Mouse (Mus musculus) embryonic facial prominence, embryonic 12.5 days (tissue): Measurements from ENCODE around the gene Fam104a. TPM values are rescaled to one million over a fixed set of nuclear protein-coding genes. Genes with fewer than 3 reads are reported as not detected.
"Not testable (repeated sequence)": the region's sequence is repeated elsewhere in the genome, so short reads cannot be mapped to it uniquely, and the experiment has no call there.

Source experiments
- ATAC-seq: fragments of 200-750 bp; cut with Nextera tagmentation; 2 replicates; pipeline ENCODE4 v1.8.0; 2017; ENCODE audit not compliant: insufficient number of reproducible peaks, insufficient read depth, low FRiP score, low TSS enrichment
- H3K27ac ChIP-seq: fragments of 300-500 bp; sonication (generic); 2 replicates; pipeline ENCODE4 v1.5.1; 2016; ENCODE audit warnings: mild to moderate bottlenecking
- H3K27me3 ChIP-seq: fragments of 300-500 bp; sonication (generic); 2 replicates; pipeline ENCODE4 v1.6.1; 2016; ENCODE audit warnings: mild to moderate bottlenecking, moderate library complexity
- H3K36me3 ChIP-seq: fragments of 300-500 bp; sonication (generic); 2 replicates; pipeline ENCODE4 v1.6.1; 2016; ENCODE audit warnings: mild to moderate bottlenecking
- H3K4me1 ChIP-seq: fragments of 300-500 bp; sonication (generic); 2 replicates; pipeline ENCODE4 v1.6.1; 2016
- H3K4me2 ChIP-seq: fragments of 300-500 bp; sonication (generic); replicated peaks from 2 replicates; pipeline ENCODE4 v1.6.1; 2016; ENCODE audit warnings: mild to moderate bottlenecking, moderate library complexity
- H3K4me3 ChIP-seq: fragments of 300-500 bp; sonication (generic); 2 replicates; pipeline ENCODE4 v1.5.1; 2016; ENCODE audit warnings: mild to moderate bottlenecking
- H3K9ac ChIP-seq: fragments of 300-500 bp; sonication (generic); 2 replicates; pipeline ENCODE4 v1.6.1; 2016; ENCODE audit warnings: mild to moderate bottlenecking, moderate library complexity
- H3K9me3 ChIP-seq: fragments of 300-500 bp; sonication (generic); 2 replicates; pipeline ENCODE4 v1.6.1; 2016; ENCODE audit warnings: mild to moderate bottlenecking, moderate library complexity
- WGBS: fragments of 180-500 bp; shearing (Covaris S2); methylation state at CpG from one replicate; pipeline ENCODE4 v1.1.7; 2016; 5-methylcytosine and 5-hydroxymethylcytosine counted together
- polyA plus RNA-seq: library from polyadenylated mRNA; unstranded; fragments of >200 nt; fragmentation: Nextera tagmentation; extraction: Ambion mirVana; gene quantifications from 2 replicates; pipeline ENCODE4 v1.2.1, GENCODE M21; 2016

Gene Fam104a
- polyA plus RNA-seq, 1 experiment from 2014 or later, result 52.6 TPM

- not testable (repeated sequence) for H3K9me3 ChIP-seq, ATAC-seq, H3K4me2 ChIP-seq, H3K4me3 ChIP-seq, H3K9ac ChIP-seq, H3K4me1 ChIP-seq, H3K27me3 ChIP-seq, H3K27ac ChIP-seq
- peaks cover 90% of the 10 kb centered on the region for H3K36me3 ChIP-seq
- 95% methylated on average over 3 of the region's 3 CpGs for WGBS
These were observed 23.7 kb downstream of the Fam104a start for GRCm38 (mm10) chr11:113660213-113660612.

DNA sequence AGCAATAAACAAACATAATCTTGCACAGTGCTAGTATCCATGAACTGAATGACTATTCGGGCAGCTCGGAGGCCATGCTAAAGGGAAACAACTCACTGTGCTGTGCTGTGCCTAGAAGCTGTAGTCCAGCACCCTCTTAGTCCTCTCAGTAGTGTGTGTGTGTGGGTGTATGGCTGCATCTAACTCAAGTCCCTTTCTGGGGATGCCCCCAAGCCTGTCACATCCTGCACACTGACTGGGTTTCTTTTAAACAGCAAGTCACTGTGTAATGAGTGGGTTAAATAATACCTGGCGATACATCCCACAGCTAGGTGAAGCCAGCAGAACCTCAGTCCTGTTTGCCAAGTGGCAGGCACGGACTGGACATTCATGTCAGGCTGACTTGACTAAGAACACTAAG, 25.2 kb downstream of the Fam104a start:
- no peak for ATAC-seq

GRCm38 (mm10) chr11:113658319-113658718, 25.6 kb downstream of the Fam104a start:
- no peak overlapping the region for H3K27ac ChIP-seq

More for the DNA sequence above, 25.2 kb downstream of the Fam104a start:
- Histone ChIP-seq H3K27ac (no peak overlapping the region), H3K9ac (no peak overlapping the region), H3K4me2 (no peak overlapping the region), H3K36me3 (peaks cover 98% of the 10 kb centered on the region), H3K9me3 (no peaks in the 10 kb centered on the region), H3K4me3 (no peak overlapping the region), H3K27me3 (no peaks in the 10 kb centered on the region), H3K4me1 (peaks cover 12% of the 10 kb centered on the region; the same call in 1 of the 2 replicates)
- 89% methylated on average over 4 of the region's 4 CpGs for WGBS

GRCm38 (mm10) chr11:113657221-113657620, 26.7 kb downstream of the Fam104a start:
- H3K4me2 ChIP-seq, result no peak overlapping the region
- H3K4me1 ChIP-seq, result peaks cover 13% of the 10 kb centered on the region; the same call in 1 of the 2 replicates
- no peak overlapping the region for H3K27ac ChIP-seq
- no peak for ATAC-seq
- no peaks in the 10 kb centered on the region for H3K9me3 ChIP-seq
- no peak overlapping the region for H3K9ac ChIP-seq
- WGBS, result 57% methylated on average over 4 of the region's 4 CpGs
- peaks cover 99% of the 10 kb centered on the region for H3K36me3 ChIP-seq
- no peak overlapping the region for H3K4me3 ChIP-seq
- H3K27me3 ChIP-seq, result no peaks in the 10 kb centered on the region

More at GRCm38 (mm10) chr11:113658319-113658718, 25.6 kb downstream of the Fam104a start:
- Histone ChIP-seq H3K4me3 (no peak overlapping the region), H3K36me3 (peaks cover 98% of the 10 kb centered on the region), H3K4me2 (no peak overlapping the region), H3K9me3 (no peaks in the 10 kb centered on the region), H3K9ac (no peak overlapping the region), H3K27me3 (no peaks in the 10 kb centered on the region), H3K4me1 (peaks cover 13% of the 10 kb centered on the region; the same call in 1 of the 2 replicates)
- no peak for ATAC-seq
- WGBS, result 88% methylated on average over 8 of the region's 8 CpGs

GRCm38 (mm10) chr11:113656511-113656932, 27.4 kb downstream of the Fam104a start:
- Histone ChIP-seq H3K9me3 (no peaks in the 10 kb centered on the region), H3K9ac (no peak overlapping the region), H3K36me3 (peaks cover 99% of the 10 kb centered on the region), H3K4me2 (no peak overlapping the region), H3K27ac (no peak overlapping the region), H3K27me3 (no peaks in the 10 kb centered on the region), H3K4me1 (peaks cover 15% of the 10 kb centered on the region; the same call in 1 of the 2 replicates), H3K4me3 (no peak overlapping the region)
- 93% methylated on average over 8 of the region's 8 CpGs for WGBS
- no peak for ATAC-seq

DNA sequence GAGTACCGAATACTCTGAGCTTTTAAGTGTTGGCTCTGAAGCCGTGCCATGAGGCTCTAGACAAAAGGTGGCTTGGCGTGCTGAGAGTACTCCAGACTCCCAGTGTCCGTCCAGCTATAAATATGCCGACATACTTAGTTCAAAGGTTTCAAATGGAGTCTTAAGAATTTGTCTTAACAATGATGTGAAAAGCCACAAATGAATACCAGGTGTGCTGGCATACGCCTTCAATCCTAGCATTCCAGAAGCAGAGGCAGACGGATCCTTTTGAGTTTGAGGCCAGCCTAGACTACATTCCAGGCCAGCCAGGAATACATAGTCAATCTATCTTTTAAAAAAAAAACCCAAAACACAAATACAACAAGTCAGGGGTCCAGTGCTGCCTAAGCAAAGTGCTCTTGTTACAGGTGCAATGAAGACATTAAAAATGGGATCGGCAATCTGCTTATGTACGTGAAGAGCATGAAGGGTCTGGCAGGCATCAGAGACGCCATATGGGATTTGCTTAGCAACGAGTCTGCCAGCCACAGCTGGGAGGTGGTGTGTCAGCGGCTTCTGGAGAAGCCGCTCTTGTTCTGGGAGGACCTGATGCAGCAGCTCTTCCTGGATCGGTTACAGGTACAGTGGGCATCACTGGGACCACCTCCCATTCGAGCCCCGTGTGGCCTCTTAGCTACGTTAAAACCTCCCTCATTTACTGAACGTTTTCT, 29.2 kb downstream of the Fam104a start:
- H3K4me1 ChIP-seq, result peaks cover 21% of the 10 kb centered on the region; the same call in 1 of the 2 replicates
- WGBS, result 46% methylated on average over 18 of the region's 18 CpGs

DNA sequence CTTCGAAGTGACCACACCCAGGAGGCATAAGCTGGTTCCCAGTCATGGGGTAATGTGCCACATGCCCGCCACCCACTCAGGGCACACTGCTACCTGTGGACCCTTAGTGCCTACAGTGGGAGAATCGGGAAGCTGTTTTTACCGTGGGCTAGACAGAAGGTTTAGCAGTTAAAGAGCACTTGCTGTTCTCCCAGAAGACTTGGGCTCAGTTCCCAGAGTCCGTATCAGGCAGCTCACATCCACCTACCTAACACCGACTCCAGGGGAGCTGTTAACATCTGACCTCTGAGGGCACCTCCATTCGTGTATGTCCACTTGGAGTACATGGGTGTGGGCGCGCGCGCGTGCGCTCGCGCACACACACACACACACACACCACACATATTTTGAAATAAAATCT, 29.9 kb downstream of the Fam104a start:
- 89% methylated on average over 15 of the region's 15 CpGs for WGBS
- Histone ChIP-seq H3K9me3 (no peaks in the 10 kb centered on the region), H3K9ac (no peak overlapping the region), H3K27me3 (no peaks in the 10 kb centered on the region), H3K4me2 (no peak overlapping the region), H3K4me3 (no peak overlapping the region), H3K36me3 (peaks cover 75% of the 10 kb centered on the region), H3K27ac (peak overlapping the region; percentile 63), H3K4me1 (peaks cover 21% of the 10 kb centered on the region)
- no peak for ATAC-seq

More for the DNA sequence above, 29.2 kb downstream of the Fam104a start:
- no peak for ATAC-seq
- no peaks in the 10 kb centered on the region for H3K27me3 ChIP-seq
- peaks cover 81% of the 10 kb centered on the region for H3K36me3 ChIP-seq
- no peaks in the 10 kb centered on the region for H3K9me3 ChIP-seq
- no peak overlapping the region for H3K4me3 ChIP-seq
- no peak overlapping the region; the same call in 1 of the 2 replicates for H3K9ac ChIP-seq
- H3K4me2 ChIP-seq, result no peak overlapping the region
- H3K27ac ChIP-seq, result peak overlapping the region; percentile 63

GRCm38 (mm10) chr11:113652516-113652915, 31.4 kb downstream of the Fam104a start:
- peaks cover 31% of the 10 kb centered on the region for H3K4me1 ChIP-seq
- H3K36me3 ChIP-seq, result peaks cover 59% of the 10 kb centered on the region

DNA sequence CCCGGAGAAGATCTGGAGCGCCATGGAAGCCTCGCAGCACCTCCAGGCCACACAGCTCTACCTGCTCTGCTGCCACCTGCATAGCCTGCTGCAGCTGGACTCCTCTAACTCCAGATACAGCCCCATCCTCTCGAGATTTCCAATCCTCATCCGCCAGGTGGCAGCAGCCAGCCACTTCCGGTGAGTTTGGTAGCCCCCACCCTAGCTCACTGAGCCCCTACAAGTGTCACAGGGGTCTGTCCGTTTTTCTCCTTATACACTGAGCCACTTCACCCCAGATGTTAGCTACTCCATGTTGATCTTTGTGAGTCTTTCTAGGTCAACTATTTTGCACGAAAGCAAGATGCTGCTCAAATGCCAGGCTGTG, 32.1 kb downstream of the Fam104a start:
- WGBS, result 43% methylated on average over 8 of the region's 8 CpGs
- no peak overlapping the region for H3K4me3 ChIP-seq
- H3K4me2 ChIP-seq, result no peak overlapping the region
- no peaks in the 10 kb centered on the region for H3K9me3 ChIP-seq
- no peak overlapping the region for H3K9ac ChIP-seq
- H3K27ac ChIP-seq, result peak overlapping the region; percentile 32; the same call in 1 of the 2 replicates
- H3K27me3 ChIP-seq, result no peaks in the 10 kb centered on the region
- no peak for ATAC-seq
- peaks cover 31% of the 10 kb centered on the region for H3K4me1 ChIP-seq
- H3K36me3 ChIP-seq, result peaks cover 53% of the 10 kb centered on the region

More at GRCm38 (mm10) chr11:113652516-113652915, 31.4 kb downstream of the Fam104a start:
- H3K27me3 ChIP-seq, result no peaks in the 10 kb centered on the region
- no peak overlapping the region for H3K4me3 ChIP-seq
- no peak overlapping the region for H3K27ac ChIP-seq
- H3K9me3 ChIP-seq, result no peaks in the 10 kb centered on the region
- H3K4me2 ChIP-seq, result no peak overlapping the region
- ATAC-seq, result no peak
- H3K9ac ChIP-seq, result no peak overlapping the region
- 93% methylated on average over 6 of the region's 6 CpGs for WGBS

- WGBS, result 70% methylated on average over 22 of the region's 22 CpGs
- peak overlapping the region; percentile 32; the same call in 1 of the 2 replicates for H3K27ac ChIP-seq
- H3K9ac ChIP-seq, result no peak overlapping the region
- H3K27me3 ChIP-seq, result no peaks in the 10 kb centered on the region
- no peak for ATAC-seq
- no peaks in the 10 kb centered on the region for H3K9me3 ChIP-seq
- no peak overlapping the region for H3K4me3 ChIP-seq
- H3K4me1 ChIP-seq, result peaks cover 30% of the 10 kb centered on the region
- peaks cover 48% of the 10 kb centered on the region for H3K36me3 ChIP-seq
- H3K4me2 ChIP-seq, result no peak overlapping the region
These were observed 32.6 kb downstream of the Fam104a start for GRCm38 (mm10) chr11:113651206-113651906.

DNA sequence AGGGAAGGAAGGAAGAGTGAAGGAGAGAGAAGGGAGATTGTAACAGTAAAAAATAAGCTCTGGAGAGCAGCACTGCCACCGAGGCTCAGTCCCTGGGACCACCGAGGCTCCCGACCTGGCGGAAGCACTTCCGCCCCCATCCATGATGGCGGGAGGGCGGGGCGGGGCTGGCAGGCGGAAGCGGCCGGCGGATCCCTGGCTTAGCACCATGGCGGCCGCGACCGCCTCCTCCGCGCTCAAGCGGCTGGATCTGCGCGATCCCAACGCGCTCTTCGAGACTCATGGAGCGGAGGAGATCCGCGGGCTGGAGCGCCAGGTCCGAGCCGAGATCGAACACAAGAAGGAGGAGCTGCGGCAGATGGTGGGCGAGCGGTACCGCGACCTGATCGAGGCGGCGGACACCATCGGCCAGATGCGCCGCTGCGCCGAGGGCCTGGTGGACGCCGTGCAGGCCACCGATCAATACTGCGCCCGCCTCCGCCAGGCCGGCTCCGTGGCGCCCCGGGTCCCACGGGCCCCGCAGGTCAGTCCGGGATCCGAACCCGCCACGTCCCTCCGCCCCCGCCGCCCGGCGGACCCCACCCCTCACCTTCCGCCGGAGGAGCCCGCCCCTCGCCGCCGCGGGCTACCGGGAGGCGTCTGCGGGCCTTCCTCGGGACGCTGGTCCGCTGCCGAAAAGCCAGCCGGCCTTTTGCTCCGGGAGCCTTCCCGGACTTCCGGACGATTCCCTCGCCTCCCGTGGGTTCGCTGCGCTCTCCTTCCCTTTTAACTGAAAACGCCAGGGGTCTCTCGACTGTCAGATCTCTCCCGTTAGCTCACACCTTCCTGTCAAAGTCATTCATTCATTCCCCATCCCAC, 34.4 kb downstream of the Fam104a start, which contains the start of gene Slc39a11:
TSS of gene Slc39a11 (minus strand) at position 727 of the 858 bp plus-strand sequence.
- Histone ChIP-seq H3K4me1 (peaks cover 22% of the 10 kb centered on the region), H3K4me2 (peak within 1 kb of the TSS; percentile 77), H3K27me3 (no peaks in the 10 kb centered on the region), H3K27ac (peak within 1 kb of the TSS; percentile 90), H3K36me3 (peaks cover 30% of the 10 kb centered on the region), H3K9ac (peak within 1 kb of the TSS; percentile 88), H3K4me3 (peak within 1 kb of the TSS; percentile 90), H3K9me3 (peaks cover 7% of the 10 kb centered on the region; the same call in 1 of the 2 replicates)
- ATAC-seq, result peak; percentile 43; the same call in 1 of the 2 replicates
- under 1% methylated on average over 88 of the region's 91 CpGs for WGBS
